ENCODE assay signal across 14 mouse cellular contexts in genomic region chr11:89067301-89067822, GRCm38 (mm10). TPM values are rescaled to one million over a fixed set of nuclear protein-coding genes. Genes with fewer than 3 reads are reported as not detected.
A peak's percentile ranks its signal among the peaks of the same experiment; 100 is the strongest.
DNase-seq lines count a peak whose midpoint lies in the region; ATAC-seq and TF ChIP-seq lines count a peak whose summit lies in the region.
"Had no signal": no experiment of that assay in that cellular context is flagged by ENCODE, and none has a peak within 500 bp of the region (broad histone marks: within the 10 kb centered on the region; RNA-seq: fewer than 3 reads in every experiment).

No protein-coding gene starts in this region.

- H3K9me3 ChIP-seq in heart, embryonic 15.5 days (replicated peaks): no peaks in the 10 kb centered on the region
- no peaks in the 10 kb centered on the region for H3K9me3 ChIP-seq in stomach, postnatal 0 days (ENCODE audit: control insufficient read depth, low read length)
- H3K9me3 ChIP-seq: forebrain, embryonic 10.5 days had no signal

- TF ChIP-seq EP300 in stomach, postnatal 0 days (optimal IDR thresholded peaks at IDR 0.05): no peak

- H3K4me3 ChIP-seq in liver, adult 2 months (ENCODE audit: insufficient read depth, low read depth, low read length): no peak overlapping the region
- H3K4me3 ChIP-seq in heart, embryonic 15.5 days: no peak overlapping the region
- no peak overlapping the region for H3K4me3 ChIP-seq in stomach, postnatal 0 days (ENCODE audit: low read depth, low read length)
- H3K4me3 ChIP-seq: forebrain, embryonic 10.5 days had no signal

- H3K9ac ChIP-seq in liver, adult 2 months (ENCODE audit: low read depth, low read length): no peak overlapping the region
- no peak overlapping the region for H3K9ac ChIP-seq in heart, embryonic 15.5 days
- H3K9ac ChIP-seq in stomach, postnatal 0 days (ENCODE audit: low read length): no peak overlapping the region

- no peak for TF ChIP-seq CTCF in liver, adult 2 months (IDR thresholded peaks at IDR 0.05; ENCODE audit: low read depth, low read length)
- no peak for TF ChIP-seq CTCF in stomach, postnatal 0 days (IDR thresholded peaks at IDR 0.05; ENCODE audit: low read depth)

- no peak for DNase-seq in liver, adult 2 months (ENCODE audit: extremely low read depth, low read depth, low spot score)
- DNase-seq in liver (no peak), R1 (ENCODE audit: low read depth, low spot score) (peak; percentile 97)
- no peak for DNase-seq in stomach, postnatal 0 days (ENCODE audit: low spot score)
- no peak for DNase-seq in spleen, postnatal 10 days (ENCODE audit: low spot score in 2 of 2)
- DNase-seq: cerebellum, adult 18-20 months had no signal

- H3K27me3 ChIP-seq in liver, adult 2 months (ENCODE audit: control insufficient read depth, insufficient read depth, low read length): no peaks in the 10 kb centered on the region
- H3K27me3 ChIP-seq in heart, embryonic 15.5 days: no peaks in the 10 kb centered on the region
- no peaks in the 10 kb centered on the region for H3K27me3 ChIP-seq in stomach, postnatal 0 days (ENCODE audit: control insufficient read depth, insufficient read depth, low read length)

- H3K36me3 ChIP-seq in liver, adult 2 months (ENCODE audit: control insufficient read depth, insufficient read depth, low read length): no peaks in the 10 kb centered on the region
- H3K36me3 ChIP-seq in heart, embryonic 15.5 days: no peaks in the 10 kb centered on the region
- H3K36me3 ChIP-seq in stomach, postnatal 0 days (ENCODE audit: control insufficient read depth, insufficient read depth, low read length): no peaks in the 10 kb centered on the region
- H3K36me3 ChIP-seq: forebrain, embryonic 10.5 days had no signal

- H3K4me1 ChIP-seq in liver, adult 2 months (ENCODE audit: control insufficient read depth, insufficient read depth, low read length): peaks cover 2% of the 10 kb centered on the region; the same call in 1 of the 2 replicates
- H3K4me1 ChIP-seq in heart, embryonic 15.5 days (replicated peaks): peaks cover 13% of the 10 kb centered on the region
- H3K4me1 ChIP-seq in stomach, postnatal 0 days (replicated peaks; ENCODE audit: control insufficient read depth, insufficient read depth): no peaks in the 10 kb centered on the region

- 76% methylated on average over 6 of the region's 6 CpGs for WGBS in liver, adult 2 months
- 57% methylated on average over 6 of the region's 6 CpGs for WGBS in heart, embryonic 15.5 days
- WGBS in stomach, postnatal 0 days: 71% methylated on average over 6 of the region's 6 CpGs

- no peak overlapping the region for H3K4me2 ChIP-seq in heart, embryonic 15.5 days
- no peak overlapping the region for H3K4me2 ChIP-seq in stomach, postnatal 0 days (replicated peaks; ENCODE audit: low read depth)

- peak overlapping the region; percentile 48; the same call in 1 of the 2 replicates for H3K27ac ChIP-seq in liver, adult 2 months (replicated peaks; ENCODE audit: insufficient read depth, low read depth, low read length)
- H3K27ac ChIP-seq in heart, embryonic 15.5 days: peak overlapping the region; percentile 43
- 0 out of 2 replicates have a peak overlapping the region, but pooled peaks have one; percentile 35 for H3K27ac ChIP-seq in stomach, postnatal 0 days (replicated peaks)
- H3K27ac ChIP-seq: forebrain, embryonic 10.5 days; kidney, postnatal 0 days had no signal

- TF ChIP-seq POLR2A in liver, adult 2 months (IDR thresholded peaks at IDR 0.05; ENCODE audit: extremely low read depth, insufficient read depth, low read length): no peak

- ATAC-seq in heart, embryonic 15.5 days (replicated peaks; ENCODE audit: insufficient number of reproducible peaks, insufficient read depth, low FRiP score, low read depth): peak; percentile 24; the same call in 1 of the 2 replicates
- ATAC-seq in stomach, postnatal 0 days (ENCODE audit: low FRiP score, low TSS enrichment): no peak
- ATAC-seq in erythroblast, adult 5-6 weeks (replicated peaks; ENCODE audit: low FRiP score, poor library complexity, severe bottlenecking): no peak

- no peaks in the 10 kb centered on the region for H3K79me2 ChIP-seq in liver, adult 2 months (ENCODE audit: control insufficient read depth, insufficient read depth, low read length)

RNA-seq across cellular contexts. Expression of gene Dgke, which starts 0.7 kb away (rescaled TPM):
- 0.74 and 1.1 TPM in 2 replicates for total RNA-seq in liver, adult 2 months (2014; rRNA removed)
- polyA plus RNA-seq in liver, adult 2 months (2012; rRNA removed): 0.49 and 0.69 TPM in 2 replicates
- polyA plus RNA-seq in heart, embryonic 15.5 days (2015; fragmentation: Nextera tagmentation; extraction: Ambion mirVana): 5.7 and 7.4 TPM in 2 replicates
- polyA plus RNA-seq in stomach, postnatal 0 days (2015; fragmentation: Nextera tagmentation; extraction: Ambion mirVana): 1.9 and 2.2 TPM in 2 replicates
- total RNA-seq in erythroblast, adult 5-6 weeks (2015; ENCODE audit: low replicate concordance): not detected in 2 replicates
- 0.70 and 1.8 TPM in 2 replicates for total RNA-seq in erythroblast, adult 5-6 weeks (2017; ENCODE audit: low replicate concordance)

RNA-seq across cellular contexts. Expression of gene Gm525, which starts 6.3 kb away (rescaled TPM):
- total RNA-seq in liver, adult 2 months (2014; rRNA removed): not detected in 2 replicates
- polyA plus RNA-seq in liver, adult 2 months (2012; rRNA removed): not detected in 2 replicates
- 1.1 and 5.0 TPM in 2 replicates for polyA plus RNA-seq in heart, embryonic 15.5 days (2015; fragmentation: Nextera tagmentation; extraction: Ambion mirVana)
- polyA plus RNA-seq in stomach, postnatal 0 days (2015; fragmentation: Nextera tagmentation; extraction: Ambion mirVana): 0.68 and 1.7 TPM in 2 replicates
- total RNA-seq in erythroblast, adult 5-6 weeks (2015; ENCODE audit: low replicate concordance): not detected in 2 replicates
- total RNA-seq in erythroblast, adult 5-6 weeks (2017; ENCODE audit: low replicate concordance): not detected in 2 replicates
- total RNA-seq: gastrocnemius, adult 18-20 months; heart, postnatal 36 days; megakaryocyte, adult 5-6 weeks; neutrophil, adult 5-6 weeks had no signal
- polyA plus RNA-seq: forebrain, embryonic 10.5 days had no signal
